Mouse (Mus musculus): ENCODE measurements around the gene Mtmr11.

GRCm38 (mm10) chr3:96173185-96173584 is 11.4 kb downstream of the Mtmr11 start:
- TF ChIP-seq CTCF (IDR thresholded peaks at IDR 0.05; ENCODE audit: low read depth, low read length) (no peak), POLR2A (IDR thresholded peaks at IDR 0.05; ENCODE audit: extremely low read depth, insufficient read depth, low read length) (no peak)

All from liver, adult 2 months (tissue).